Mouse (Mus musculus) cerebellum, adult 2 months (tissue): ENCODE measurements at regions not wholly inside any gene's neighbourhood (a gene's known extent, or its start where the extent isn't known, plus 50 kb on each side); places are given as distances from the start of the nearest gene placed in this dataset.

Experiments
- CTCF ChIP-seq: fragments of 200-500 bp; IDR thresholded peaks from 2 replicates; pipeline ENCODE4 v1.5.1; 2011; ENCODE audit warnings: low read depth, mild to moderate bottlenecking, control low read depth, low read length, moderate library complexity, borderline replicate concordance; ENCODE audit not compliant: insufficient read depth
- POLR2A ChIP-seq: fragments of 200-500 bp; IDR thresholded peaks from 2 replicates; pipeline ENCODE4 v1.6.1; 2011; ENCODE audit warnings: low read length, control low read depth, borderline replicate concordance; ENCODE audit not compliant: insufficient read depth

GRCm38 (mm10) chr2:50573455-50573854 lies 276.9 kb upstream of the Mmadhc start:
- TF ChIP-seq POLR2A, result no peak
- no peak for TF ChIP-seq CTCF
